Mouse (Mus musculus): ENCODE data around the gene Rab4a.
A peak's percentile ranks its signal among the peaks of the same experiment; 100 is the strongest.

DNA sequence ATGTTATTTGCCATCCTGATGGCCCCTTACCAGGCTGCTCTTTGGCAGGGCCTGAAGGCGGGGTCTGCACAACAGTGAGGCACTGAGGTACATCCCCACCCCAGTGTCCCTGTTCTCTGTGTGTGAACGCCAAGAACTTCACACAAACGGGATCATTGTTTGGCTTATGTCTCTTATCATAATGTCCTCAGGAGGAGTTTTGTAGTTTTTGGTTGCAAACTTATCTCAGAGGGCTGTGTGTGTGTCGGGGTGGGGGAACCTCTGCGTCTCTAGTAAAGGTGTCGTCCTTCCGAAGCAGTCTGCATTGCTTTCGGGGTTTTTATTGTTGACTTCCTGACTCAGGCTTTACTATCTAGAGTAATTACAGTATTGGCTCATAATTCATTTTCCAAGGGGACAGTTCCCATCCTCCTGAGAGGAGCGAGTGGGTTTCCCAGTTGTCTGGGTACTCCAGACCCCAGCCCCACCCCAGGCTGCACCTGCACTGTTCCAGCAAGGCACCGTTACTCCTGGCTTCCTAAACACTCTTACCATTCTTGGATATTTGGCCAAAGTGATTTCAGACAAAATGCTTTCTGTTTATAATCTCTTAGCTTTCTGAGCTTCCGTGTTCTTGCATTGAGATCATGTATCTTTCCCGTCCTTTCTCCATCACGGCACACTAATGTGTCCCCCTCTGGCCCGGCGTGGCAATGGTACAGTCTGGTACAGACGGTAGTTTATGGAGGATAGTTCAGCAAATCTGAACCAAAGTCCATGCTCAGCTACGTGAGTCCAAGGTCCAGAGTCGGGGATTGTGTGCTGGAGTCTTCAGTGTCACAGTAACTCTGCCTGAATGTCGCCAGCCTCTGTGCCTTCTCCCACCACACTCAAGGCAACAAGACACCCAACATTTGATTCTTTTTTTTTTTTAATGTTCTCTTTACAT is 14.2 kb downstream of the Rab4a start:
- TF ChIP-seq EP300 (IDR thresholded peaks at IDR 0.05; ENCODE audit: low read depth in 1 of 2, low read length in 2 of 2) (peak; percentile 76 to 86), E2F4 (IDR thresholded peaks at IDR 0.05; ENCODE audit: borderline replicate concordance, low read depth, low read length) (no peak), CHD2 (IDR thresholded peaks at IDR 0.05; ENCODE audit: low read length) (no peak), POLR2A (IDR thresholded peaks at IDR 0.05; ENCODE audit: control insufficient read depth in 1 of 2, insufficient read depth in 1 of 2, low read depth in 1 of 2, low read length in 2 of 2, poor library complexity in 1 of 2) (no peak), POLR2AphosphoS5 (IDR thresholded peaks at IDR 0.05; ENCODE audit: borderline replicate concordance, low read depth, low read length) (no peak), ZMIZ1 (IDR thresholded peaks at IDR 0.05; ENCODE audit: low read depth, low read length) (no peak), CTCF (IDR thresholded peaks at IDR 0.05 in 2 of 3, conservative IDR thresholded peaks at IDR 0.05 in 1 of 3; ENCODE audit: control insufficient read depth in 1 of 3, insufficient read depth in 1 of 3, low read depth in 2 of 3, low read length in 3 of 3, poor library complexity in 1 of 3, severe bottlenecking in 1 of 3) (no peak), MYB (IDR thresholded peaks at IDR 0.05; ENCODE audit: low read depth, low read length) (peak; percentile 36; the same call in 1 of the 2 replicates), TCF12 (IDR thresholded peaks at IDR 0.05; ENCODE audit: low read depth, low read length) (peak; percentile 84), GATA1 (IDR thresholded peaks at IDR 0.05; ENCODE audit: low read depth, low read length) (peak; percentile 64), MEF2A (IDR thresholded peaks at IDR 0.05; ENCODE audit: extremely low read depth, insufficient replicate concordance, low read depth, low read length, poor library complexity, severe bottlenecking) (no peak), ELF1 (IDR thresholded peaks at IDR 0.05; ENCODE audit: low read depth, low read length) (no peak)
